Mouse (Mus musculus): ENCODE results near the gene Cfap100. TPM values are rescaled to one million over a fixed set of nuclear protein-coding genes. Genes with fewer than 3 reads are reported as not detected.

Cfap100 gene
- polyA plus RNA-seq, 1 experiment from 2014 or later: 1.2 TPM

GRCm38 (mm10) chr6:90426003-90426402, 2.6 kb downstream of the Cfap100 start:
- ATAC-seq (ENCODE audit: insufficient number of reproducible peaks, insufficient read depth, low FRiP score, low TSS enrichment, low read depth): no peak

GRCm38 (mm10) chr6:90425361-90425760, 3.2 kb downstream of the Cfap100 start:
- no peaks in the 10 kb centered on the region for H3K36me3 ChIP-seq
- H3K27ac ChIP-seq: no peak overlapping the region
- H3K4me2 ChIP-seq: no peak overlapping the region
- H3K4me3 ChIP-seq: no peak overlapping the region
- WGBS: 78% methylated on average over 3 of the region's 3 CpGs
- ATAC-seq (ENCODE audit: insufficient number of reproducible peaks, insufficient read depth, low FRiP score, low TSS enrichment, low read depth): no peak
- H3K4me1 ChIP-seq: peaks cover 12% of the 10 kb centered on the region
- no peaks in the 10 kb centered on the region for H3K9me3 ChIP-seq
- no peak overlapping the region for H3K9ac ChIP-seq
- peaks cover 16% of the 10 kb centered on the region for H3K27me3 ChIP-seq

More at GRCm38 (mm10) chr6:90426003-90426402, 2.6 kb downstream of the Cfap100 start:
- Histone ChIP-seq H3K27ac (no peak overlapping the region), H3K4me1 (peaks cover 12% of the 10 kb centered on the region), H3K27me3 (peaks cover 16% of the 10 kb centered on the region), H3K4me2 (no peak overlapping the region), H3K36me3 (no peaks in the 10 kb centered on the region), H3K9ac (no peak overlapping the region), H3K4me3 (no peak overlapping the region), H3K9me3 (no peaks in the 10 kb centered on the region)
- 68% methylated on average over 4 of the region's 4 CpGs for WGBS

GRCm38 (mm10) chr6:90422565-90422964, 6.0 kb downstream of the Cfap100 start:
- Histone ChIP-seq H3K4me1 (peaks cover under 1% of the 10 kb centered on the region; the same call in 1 of the 2 replicates), H3K27ac (no peak overlapping the region), H3K9me3 (no peaks in the 10 kb centered on the region), H3K4me3 (peak overlapping the region; percentile 32), H3K27me3 (peaks cover 10% of the 10 kb centered on the region), H3K36me3 (no peaks in the 10 kb centered on the region), H3K4me2 (peak overlapping the region; percentile 58), H3K9ac (peak overlapping the region; percentile 58; the same call in 1 of the 2 replicates)
- ATAC-seq (ENCODE audit: insufficient number of reproducible peaks, insufficient read depth, low FRiP score, low TSS enrichment, low read depth): peak; percentile 44; the same call in 1 of the 2 replicates
- 6% methylated on average over 14 of the region's 14 CpGs for WGBS

- H3K36me3 ChIP-seq: no peaks in the 10 kb centered on the region
- H3K4me1 ChIP-seq: no peaks in the 10 kb centered on the region
- H3K9ac ChIP-seq: no peak overlapping the region
- ATAC-seq (ENCODE audit: insufficient number of reproducible peaks, insufficient read depth, low FRiP score, low TSS enrichment, low read depth): no peak
- no peak overlapping the region for H3K4me3 ChIP-seq
- H3K27ac ChIP-seq: no peak overlapping the region
- H3K4me2 ChIP-seq: no peak overlapping the region
- no peaks in the 10 kb centered on the region for H3K27me3 ChIP-seq
- WGBS: 82% methylated on average over 7 of the region's 7 CpGs
- H3K9me3 ChIP-seq: no peaks in the 10 kb centered on the region
These were observed 16.7 kb downstream of the Cfap100 start for GRCm38 (mm10) chr6:90411926-90412325.

- no peak overlapping the region for H3K4me2 ChIP-seq
- no peak overlapping the region for H3K4me3 ChIP-seq
- H3K27me3 ChIP-seq: no peaks in the 10 kb centered on the region
- ATAC-seq (ENCODE audit: insufficient number of reproducible peaks, insufficient read depth, low FRiP score, low TSS enrichment, low read depth): no peak
- no peaks in the 10 kb centered on the region for H3K9me3 ChIP-seq
- H3K36me3 ChIP-seq: no peaks in the 10 kb centered on the region
- H3K9ac ChIP-seq: no peak overlapping the region
- 82% methylated on average over 1 of the region's 1 CpGs for WGBS
- H3K27ac ChIP-seq: no peak overlapping the region
- H3K4me1 ChIP-seq: no peaks in the 10 kb centered on the region
These were observed 17.6 kb downstream of the Cfap100 start for GRCm38 (mm10) chr6:90410972-90411371.

- Histone ChIP-seq H3K27ac (no peak overlapping the region), H3K9ac (no peak overlapping the region), H3K4me2 (no peak overlapping the region), H3K4me3 (no peak overlapping the region), H3K36me3 (peaks cover 11% of the 10 kb centered on the region), H3K4me1 (no peaks in the 10 kb centered on the region), H3K9me3 (no peaks in the 10 kb centered on the region), H3K27me3 (no peaks in the 10 kb centered on the region)
- ATAC-seq (ENCODE audit: insufficient number of reproducible peaks, insufficient read depth, low FRiP score, low TSS enrichment, low read depth): no peak
These were observed 20.0 kb downstream of the Cfap100 start for GRCm38 (mm10) chr6:90408632-90409031.

- ATAC-seq (ENCODE audit: insufficient number of reproducible peaks, insufficient read depth, low FRiP score, low TSS enrichment, low read depth): no peak
- no peaks in the 10 kb centered on the region for H3K4me1 ChIP-seq
- no peak overlapping the region for H3K4me2 ChIP-seq
- H3K27ac ChIP-seq: no peak overlapping the region
- H3K27me3 ChIP-seq: no peaks in the 10 kb centered on the region
- no peaks in the 10 kb centered on the region for H3K9me3 ChIP-seq
- no peak overlapping the region for H3K9ac ChIP-seq
- no peak overlapping the region for H3K4me3 ChIP-seq
- H3K36me3 ChIP-seq: peaks cover 32% of the 10 kb centered on the region
- WGBS: 83% methylated on average over 3 of the region's 3 CpGs
These were observed 31.3 kb downstream of the Cfap100 start for GRCm38 (mm10) chr6:90397291-90397690.

GRCm38 (mm10) chr6:90395751-90396150, 32.8 kb downstream of the Cfap100 start:
- 87% methylated on average over 2 of the region's 2 CpGs for WGBS
- ATAC-seq (ENCODE audit: insufficient number of reproducible peaks, insufficient read depth, low FRiP score, low TSS enrichment, low read depth): no peak

GRCm38 (mm10) chr6:90393948-90394347, 34.6 kb downstream of the Cfap100 start:
- Histone ChIP-seq H3K27ac (no peak overlapping the region), H3K4me2 (no peak overlapping the region), H3K27me3 (no peaks in the 10 kb centered on the region), H3K4me1 (no peaks in the 10 kb centered on the region), H3K9me3 (no peaks in the 10 kb centered on the region), H3K9ac (no peak overlapping the region), H3K4me3 (no peak overlapping the region), H3K36me3 (peaks cover 38% of the 10 kb centered on the region)
- ATAC-seq (ENCODE audit: insufficient number of reproducible peaks, insufficient read depth, low FRiP score, low TSS enrichment, low read depth): no peak
- 42% methylated on average over 3 of the region's 3 CpGs for WGBS

More at GRCm38 (mm10) chr6:90395751-90396150, 32.8 kb downstream of the Cfap100 start:
- no peak overlapping the region for H3K27ac ChIP-seq
- H3K36me3 ChIP-seq: peaks cover 29% of the 10 kb centered on the region
- H3K4me1 ChIP-seq: no peaks in the 10 kb centered on the region
- H3K9ac ChIP-seq: no peak overlapping the region
- no peaks in the 10 kb centered on the region for H3K27me3 ChIP-seq
- H3K4me3 ChIP-seq: no peak overlapping the region
- no peak overlapping the region for H3K4me2 ChIP-seq
- H3K9me3 ChIP-seq: no peaks in the 10 kb centered on the region

- ATAC-seq (ENCODE audit: insufficient number of reproducible peaks, insufficient read depth, low FRiP score, low TSS enrichment, low read depth): no peak
- Histone ChIP-seq H3K4me3 (no peak overlapping the region), H3K9ac (no peak overlapping the region), H3K4me1 (no peaks in the 10 kb centered on the region), H3K36me3 (peaks cover 52% of the 10 kb centered on the region), H3K27ac (no peak overlapping the region), H3K9me3 (no peaks in the 10 kb centered on the region), H3K27me3 (no peaks in the 10 kb centered on the region), H3K4me2 (no peak overlapping the region)
- 79% methylated on average over 4 of the region's 4 CpGs for WGBS
These were observed 38.0 kb downstream of the Cfap100 start for GRCm38 (mm10) chr6:90390629-90391028.

GRCm38 (mm10) chr6:90381465-90381864, 47.1 kb downstream of the Cfap100 start:
- ATAC-seq (ENCODE audit: insufficient number of reproducible peaks, insufficient read depth, low FRiP score, low TSS enrichment, low read depth): no peak; the same call in 1 of the 2 replicates
- H3K36me3 ChIP-seq: peaks cover 87% of the 10 kb centered on the region
- no peak overlapping the region for H3K9ac ChIP-seq
- 75% methylated on average over 2 of the region's 2 CpGs for WGBS
- no peak overlapping the region for H3K4me2 ChIP-seq
- H3K27me3 ChIP-seq: no peaks in the 10 kb centered on the region
- H3K9me3 ChIP-seq: no peaks in the 10 kb centered on the region
- no peak overlapping the region for H3K27ac ChIP-seq
- H3K4me1 ChIP-seq: no peaks in the 10 kb centered on the region
- H3K4me3 ChIP-seq: no peak overlapping the region

- Histone ChIP-seq H3K9me3 (no peaks in the 10 kb centered on the region), H3K4me3 (no peak overlapping the region), H3K4me1 (no peaks in the 10 kb centered on the region), H3K27ac (no peak overlapping the region), H3K36me3 (peaks cover 92% of the 10 kb centered on the region), H3K4me2 (no peak overlapping the region), H3K9ac (no peak overlapping the region), H3K27me3 (no peaks in the 10 kb centered on the region)
- no peak for ATAC-seq (ENCODE audit: insufficient number of reproducible peaks, insufficient read depth, low FRiP score, low TSS enrichment, low read depth)
- 92% methylated on average over 2 of the region's 2 CpGs for WGBS
These were observed 50.9 kb downstream of the Cfap100 start for GRCm38 (mm10) chr6:90377708-90378107.

All from embryonic facial prominence, embryonic 13.5 days (tissue).